Mouse (Mus musculus) midbrain, embryonic 10.5 days (tissue): ENCODE results near the gene Akr7a5. TPM values are rescaled to one million over a fixed set of nuclear protein-coding genes. Genes with fewer than 3 reads are reported as not detected.

Source experiments
- DNase-seq: peaks from one replicate; pipeline ENCODE4 v3.0.0-alpha.2; 2017; ENCODE audit warnings: low spot score
- H3K27ac ChIP-seq: fragments of 300-500 bp; sonication (generic); replicated peaks from 2 replicates; pipeline ENCODE4 v1.5.1; 2016; ENCODE audit warnings: mild to moderate bottlenecking
- H3K27me3 ChIP-seq: fragments of 300-500 bp; sonication (generic); 2 replicates; pipeline ENCODE4 v1.6.1; 2016; ENCODE audit warnings: low read depth, mild to moderate bottlenecking; ENCODE audit not compliant: poor library complexity, severe bottlenecking
- H3K36me3 ChIP-seq: fragments of 300-500 bp; sonication (generic); 2 replicates; pipeline ENCODE4 v1.6.1; 2016; ENCODE audit warnings: mild to moderate bottlenecking, moderate library complexity
- H3K4me1 ChIP-seq: fragments of 300-500 bp; sonication (generic); 2 replicates; pipeline ENCODE4 v1.6.1; 2016
- H3K4me3 ChIP-seq: fragments of 300-500 bp; sonication (generic); 2 replicates; pipeline ENCODE4 v1.5.1; 2016; ENCODE audit warnings: mild to moderate bottlenecking, moderate library complexity
- H3K9me3 ChIP-seq: fragments of 300-500 bp; sonication (generic); replicated peaks from 2 replicates; pipeline ENCODE4 v1.6.1; 2016; ENCODE audit warnings: mild to moderate bottlenecking
- WGBS: fragments of 180-500 bp; shearing (Covaris S2); methylation state at CpG from one replicate; pipeline ENCODE4 v1.1.7; 2016; 5-methylcytosine and 5-hydroxymethylcytosine counted together
- polyA plus RNA-seq: library from polyadenylated mRNA; unstranded; fragments of >200 nt; fragmentation: Nextera tagmentation; extraction: Ambion mirVana; gene quantifications from 2 replicates; pipeline ENCODE4 v1.2.1, GENCODE M21; 2016

Akr7a5 gene
- polyA plus RNA-seq, 1 experiment from 2014 or later, result 103 TPM

DNA sequence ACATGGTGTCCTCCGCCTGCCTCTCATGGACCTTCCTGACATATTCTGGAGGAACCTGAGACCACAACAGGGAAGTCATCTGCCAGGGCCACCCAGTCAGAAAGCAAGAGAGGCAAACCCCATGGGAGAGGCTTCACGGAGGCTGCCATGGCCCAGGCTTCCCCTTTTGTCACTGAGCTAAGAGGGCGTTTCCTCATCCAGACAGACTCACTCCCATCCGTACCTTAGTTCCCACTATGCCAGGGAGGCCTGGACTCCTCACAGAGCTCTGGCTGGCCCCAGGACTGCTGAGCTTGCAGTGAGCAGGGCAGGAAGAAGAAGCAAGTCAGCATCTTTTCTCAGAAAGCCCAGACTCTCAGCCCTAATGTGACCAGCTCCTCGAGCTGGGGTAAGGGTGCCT, 2.6 kb upstream of the Akr7a5 start:
- no peak for DNase-seq
- H3K27me3 ChIP-seq, result peaks cover 30% of the 10 kb centered on the region
- peaks cover 32% of the 10 kb centered on the region for H3K4me1 ChIP-seq
- 79% methylated on average over 5 of the region's 5 CpGs for WGBS
- H3K4me3 ChIP-seq, result no peak overlapping the region
- H3K36me3 ChIP-seq, result 0 out of 2 replicates have a peak, but pooled peaks cover 3% of the 10 kb centered on the region
- no peaks in the 10 kb centered on the region for H3K9me3 ChIP-seq
- no peak overlapping the region for H3K27ac ChIP-seq

DNA sequence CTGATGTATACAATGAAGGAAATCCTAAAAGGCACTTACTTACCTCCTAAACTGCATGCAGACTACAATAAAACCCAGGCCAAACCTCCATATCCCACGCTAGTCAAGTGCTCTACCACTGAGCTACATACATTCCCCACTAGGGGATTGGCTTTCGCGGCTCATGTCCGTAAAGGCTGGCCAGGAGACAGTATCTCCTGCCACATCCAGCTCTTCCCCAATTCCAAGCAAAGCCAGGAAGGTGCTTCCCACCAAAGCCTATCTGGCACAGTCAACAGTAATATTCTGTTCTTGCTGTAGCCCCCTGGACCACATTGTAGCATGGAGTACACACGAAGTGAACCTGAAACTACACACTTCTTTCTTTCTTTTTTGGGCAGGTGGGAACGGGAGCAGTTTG, 893 bp upstream of the Akr7a5 start:
- no peaks in the 10 kb centered on the region for H3K9me3 ChIP-seq
- peaks cover 32% of the 10 kb centered on the region for H3K4me1 ChIP-seq
- WGBS, result 20% methylated on average over 6 of the region's 6 CpGs
- peaks cover 13% of the 10 kb centered on the region for H3K36me3 ChIP-seq
- H3K27ac ChIP-seq, result no peak overlapping the region
- H3K27me3 ChIP-seq, result peaks cover 30% of the 10 kb centered on the region
- no peak for DNase-seq
- H3K4me3 ChIP-seq, result peak overlapping the region; percentile 96

DNA sequence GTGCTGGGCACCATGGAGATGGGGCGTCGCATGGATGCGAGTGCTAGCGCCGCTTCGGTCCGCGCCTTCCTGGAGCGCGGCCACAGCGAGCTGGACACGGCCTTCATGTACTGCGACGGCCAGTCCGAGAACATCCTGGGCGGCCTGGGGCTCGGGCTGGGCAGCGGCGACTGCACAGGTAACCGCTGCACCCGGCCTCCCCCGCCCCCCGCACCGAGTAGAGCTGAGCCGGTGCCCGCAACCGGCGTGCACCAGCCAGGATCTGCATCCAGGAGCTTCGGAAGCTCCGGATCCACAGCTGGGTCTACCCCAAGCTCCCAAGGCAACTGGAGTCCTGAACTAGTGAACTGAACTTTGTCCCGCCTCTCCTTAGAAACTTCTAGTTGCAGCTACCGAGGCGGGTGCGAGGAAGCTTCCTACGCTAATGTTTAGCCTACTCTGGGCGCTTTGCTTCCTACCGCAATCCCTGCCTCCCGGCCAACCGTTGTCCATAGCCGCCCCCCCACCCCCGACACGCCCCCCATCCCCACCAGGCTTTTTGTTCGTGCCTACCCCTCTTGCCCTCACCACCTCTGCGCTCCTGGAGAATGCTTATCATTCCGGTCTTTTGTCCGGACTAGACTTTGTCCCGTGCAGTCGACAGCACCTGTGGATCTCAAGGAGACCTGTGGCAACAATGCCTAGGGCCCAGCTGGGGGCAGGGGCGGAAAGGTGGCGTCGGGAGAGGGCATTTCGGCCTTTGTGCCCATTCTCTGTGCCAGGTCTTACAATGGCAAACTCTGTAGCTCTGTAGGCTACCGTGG, 556 bp downstream of the Akr7a5 start:
- peaks cover 30% of the 10 kb centered on the region for H3K27me3 ChIP-seq
- H3K4me3 ChIP-seq, result peak overlapping the region; percentile 96
- no peak for DNase-seq
- peak overlapping the region; percentile 93 for H3K27ac ChIP-seq
- H3K36me3 ChIP-seq, result peaks cover 24% of the 10 kb centered on the region
- H3K4me1 ChIP-seq, result peaks cover 32% of the 10 kb centered on the region
- H3K9me3 ChIP-seq, result no peaks in the 10 kb centered on the region
- WGBS, result under 1% methylated on average over 53 of the region's 53 CpGs

DNA sequence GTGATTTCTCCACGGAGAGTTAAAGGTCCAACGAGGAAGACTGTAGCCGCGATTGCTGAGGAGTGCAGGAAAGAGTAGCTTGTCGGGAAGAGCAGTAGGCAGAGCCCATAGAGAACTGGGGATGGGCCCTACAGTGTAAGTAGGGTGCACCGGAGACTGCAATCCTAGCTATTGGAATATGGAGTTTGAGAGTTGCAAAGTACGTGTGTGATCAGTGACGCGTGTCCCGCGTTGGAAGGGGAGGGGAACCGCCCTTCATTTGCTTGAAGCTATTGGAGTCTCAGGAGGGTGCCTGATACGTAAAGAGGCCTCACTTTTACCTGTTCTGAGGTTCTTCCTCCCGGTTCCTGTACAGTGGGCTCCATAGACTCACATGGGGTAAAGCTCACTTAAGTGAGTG, 1.2 kb downstream of the Akr7a5 start:
- no peak for DNase-seq
- Histone ChIP-seq H3K4me1 (peaks cover 32% of the 10 kb centered on the region), H3K27me3 (peaks cover 30% of the 10 kb centered on the region), H3K36me3 (peaks cover 29% of the 10 kb centered on the region), H3K9me3 (no peaks in the 10 kb centered on the region), H3K27ac (peak overlapping the region; percentile 93), H3K4me3 (peak overlapping the region; percentile 96)
- WGBS, result 22% methylated on average over 14 of the region's 14 CpGs

DNA sequence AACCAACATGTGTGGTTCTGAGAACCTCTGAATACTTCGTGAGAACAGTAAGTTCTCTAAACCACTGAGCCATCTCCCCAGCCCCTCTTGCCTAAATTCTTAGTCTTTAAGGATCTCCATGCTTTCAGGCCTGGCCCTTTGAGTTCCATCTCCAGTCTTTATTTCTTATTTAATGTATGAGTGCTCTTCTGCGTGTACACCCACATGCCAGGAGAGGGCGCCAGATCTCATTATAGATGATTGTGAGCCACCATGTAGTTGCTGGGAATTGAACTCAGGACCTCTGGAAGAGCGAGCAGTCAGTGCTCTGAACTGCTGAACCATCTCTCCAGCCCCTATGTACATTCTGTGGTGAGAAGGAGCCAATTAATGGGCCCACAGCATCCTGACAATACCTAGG, 2.1 kb downstream of the Akr7a5 start:
- no peak overlapping the region for H3K4me3 ChIP-seq
- H3K4me1 ChIP-seq, result peaks cover 32% of the 10 kb centered on the region
- no peak overlapping the region for H3K27ac ChIP-seq
- WGBS, result 50% methylated on average over 4 of the region's 4 CpGs
- DNase-seq, result peak; percentile 35
- peaks cover 38% of the 10 kb centered on the region for H3K36me3 ChIP-seq
- H3K27me3 ChIP-seq, result peaks cover 30% of the 10 kb centered on the region
- H3K9me3 ChIP-seq, result no peaks in the 10 kb centered on the region

DNA sequence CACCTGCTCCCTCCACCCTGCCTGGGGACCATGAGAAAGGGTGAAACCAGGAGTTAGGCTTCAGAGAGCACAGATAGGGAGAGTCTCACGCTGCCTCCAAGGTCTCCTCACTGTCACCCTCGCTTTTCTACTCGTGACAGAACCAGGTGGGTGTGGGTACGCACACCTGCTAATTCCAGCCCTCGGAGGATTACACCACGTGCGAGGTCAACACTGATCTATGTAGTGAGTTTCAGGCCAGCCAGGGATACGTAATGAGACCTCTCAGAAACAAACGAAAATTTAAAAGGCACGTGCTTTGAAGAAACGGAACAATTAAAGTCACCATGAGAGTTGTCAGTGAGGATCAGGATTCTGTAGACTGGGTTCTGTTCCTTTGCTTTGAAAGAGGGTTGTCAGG, 7.9 kb downstream of the Akr7a5 start:
- no peaks in the 10 kb centered on the region for H3K4me1 ChIP-seq
- DNase-seq, result no peak
- H3K9me3 ChIP-seq, result no peaks in the 10 kb centered on the region
- H3K36me3 ChIP-seq, result peaks cover 59% of the 10 kb centered on the region
- H3K27ac ChIP-seq, result no peak overlapping the region
- H3K27me3 ChIP-seq, result no peaks in the 10 kb centered on the region
- WGBS, result 95% methylated on average over 11 of the region's 11 CpGs
- no peak overlapping the region for H3K4me3 ChIP-seq

DNA sequence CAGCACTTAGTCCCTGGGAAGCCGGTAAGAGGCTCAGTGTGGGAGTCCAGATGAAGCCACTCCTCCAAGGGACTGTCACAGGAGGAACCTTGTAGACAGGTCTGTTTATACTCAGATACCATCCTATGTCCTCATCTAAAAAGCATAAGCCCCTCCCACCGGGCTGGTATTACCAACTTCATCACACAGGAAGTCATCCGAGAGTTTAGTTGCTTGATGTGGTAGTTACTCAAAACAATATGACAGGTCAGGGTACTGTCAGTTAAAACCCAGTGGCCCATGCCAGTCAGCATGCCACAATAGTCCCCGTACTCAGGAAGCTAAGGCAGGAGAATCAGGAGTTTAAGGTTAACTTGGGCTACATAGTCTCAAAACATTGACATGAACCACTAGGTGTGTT, 9.2 kb downstream of the Akr7a5 start:
- Histone ChIP-seq H3K4me3 (no peak overlapping the region), H3K27me3 (no peaks in the 10 kb centered on the region), H3K27ac (no peak overlapping the region), H3K36me3 (peaks cover 48% of the 10 kb centered on the region), H3K9me3 (no peaks in the 10 kb centered on the region), H3K4me1 (no peaks in the 10 kb centered on the region)
- WGBS, result 91% methylated on average over 4 of the region's 4 CpGs
- no peak for DNase-seq

DNA sequence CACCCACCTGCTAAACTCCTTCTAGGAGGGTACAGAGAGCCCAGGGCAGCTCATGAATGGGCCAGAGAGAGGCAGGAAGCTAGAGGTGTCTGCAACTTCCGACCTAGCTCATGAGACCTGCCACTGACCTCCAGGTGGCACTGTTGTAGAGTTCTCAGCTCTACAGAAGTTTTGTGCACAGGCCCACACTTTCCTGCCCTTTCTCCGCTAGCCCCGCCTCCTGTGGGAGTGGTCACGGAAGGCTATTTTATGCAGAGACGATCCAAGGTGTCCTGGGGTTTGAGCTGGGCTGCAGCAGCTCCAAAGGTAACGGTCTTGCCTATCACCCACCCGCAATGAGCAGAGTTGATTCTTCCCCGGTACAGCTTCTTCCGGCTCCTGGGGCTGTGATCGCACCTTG, 20.1 kb downstream of the Akr7a5 start:
- Histone ChIP-seq H3K4me1 (peaks cover 5% of the 10 kb centered on the region; the same call in 1 of the 2 replicates), H3K27ac (0 out of 2 replicates have a peak overlapping the region, but pooled peaks have one; percentile 2), H3K9me3 (no peaks in the 10 kb centered on the region), H3K36me3 (no peaks in the 10 kb centered on the region), H3K27me3 (peaks cover 9% of the 10 kb centered on the region), H3K4me3 (peak overlapping the region; percentile 38)
- 8% methylated on average over 10 of the region's 10 CpGs for WGBS
- DNase-seq, result peak; percentile 76

DNA sequence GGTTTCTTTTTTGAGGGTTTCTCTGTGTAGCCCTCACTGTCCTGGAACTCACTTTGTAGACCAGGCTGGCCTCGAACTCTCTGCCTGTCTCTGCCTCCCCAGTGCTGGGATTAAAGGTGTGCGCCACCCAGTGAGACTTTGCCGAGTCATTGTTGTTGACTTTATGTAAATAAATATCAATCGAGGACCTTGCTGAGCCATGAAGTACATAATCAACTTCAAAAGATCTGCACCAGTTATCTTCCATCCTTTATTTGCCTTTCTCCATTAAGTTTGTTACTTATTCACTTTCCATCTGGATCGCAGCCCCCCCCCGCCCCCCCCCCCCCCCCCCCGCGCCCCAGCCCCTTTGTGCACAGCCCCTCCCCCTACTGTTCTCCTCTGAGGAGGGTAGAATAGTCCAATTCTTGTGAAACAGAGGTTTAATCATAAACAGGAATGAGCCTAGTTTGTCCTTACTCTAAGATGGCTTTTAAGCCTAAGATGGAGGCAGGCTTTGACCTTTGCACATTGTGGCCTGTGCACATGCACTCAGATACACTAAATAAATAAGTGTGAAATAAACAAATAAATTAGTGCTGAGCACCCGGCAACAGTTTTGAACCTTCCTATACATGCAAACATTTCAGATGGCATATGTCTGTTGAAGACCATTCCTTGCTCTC, 24.2 kb downstream of the Akr7a5 start:
- Histone ChIP-seq H3K9me3 (no peaks in the 10 kb centered on the region), H3K27me3 (peaks cover 26% of the 10 kb centered on the region), H3K4me1 (peaks cover 10% of the 10 kb centered on the region; the same call in 1 of the 2 replicates), H3K36me3 (no peaks in the 10 kb centered on the region), H3K4me3 (no peak overlapping the region), H3K27ac (no peak overlapping the region)
- 81% methylated on average over 6 of the region's 9 CpGs for WGBS
- DNase-seq, result no peak

DNA sequence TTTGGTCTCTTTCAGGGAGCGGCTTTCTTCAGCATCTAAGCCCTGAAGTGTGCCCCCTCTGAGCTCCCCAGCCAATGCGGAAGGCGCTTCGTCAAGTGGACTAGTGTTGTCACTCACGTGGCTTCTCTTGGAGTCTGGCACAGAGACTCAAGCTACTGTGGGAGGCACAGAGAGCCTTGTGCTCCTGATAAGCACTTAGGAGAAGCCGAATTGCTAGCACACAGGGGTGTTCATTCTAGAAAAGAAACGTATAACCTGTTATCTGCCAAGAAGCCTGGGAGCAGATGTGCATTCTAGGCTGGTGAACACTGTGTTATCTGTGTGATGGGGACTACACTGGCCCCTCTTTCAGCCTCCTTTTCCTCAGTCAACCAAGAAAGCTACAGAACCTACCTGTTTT, 25.0 kb downstream of the Akr7a5 start:
- Histone ChIP-seq H3K4me3 (no peak overlapping the region), H3K36me3 (no peaks in the 10 kb centered on the region), H3K9me3 (no peaks in the 10 kb centered on the region), H3K27ac (no peak overlapping the region), H3K27me3 (peaks cover 26% of the 10 kb centered on the region), H3K4me1 (peaks cover 10% of the 10 kb centered on the region; the same call in 1 of the 2 replicates)
- 75% methylated on average over 7 of the region's 7 CpGs for WGBS
- DNase-seq, result no peak

DNA sequence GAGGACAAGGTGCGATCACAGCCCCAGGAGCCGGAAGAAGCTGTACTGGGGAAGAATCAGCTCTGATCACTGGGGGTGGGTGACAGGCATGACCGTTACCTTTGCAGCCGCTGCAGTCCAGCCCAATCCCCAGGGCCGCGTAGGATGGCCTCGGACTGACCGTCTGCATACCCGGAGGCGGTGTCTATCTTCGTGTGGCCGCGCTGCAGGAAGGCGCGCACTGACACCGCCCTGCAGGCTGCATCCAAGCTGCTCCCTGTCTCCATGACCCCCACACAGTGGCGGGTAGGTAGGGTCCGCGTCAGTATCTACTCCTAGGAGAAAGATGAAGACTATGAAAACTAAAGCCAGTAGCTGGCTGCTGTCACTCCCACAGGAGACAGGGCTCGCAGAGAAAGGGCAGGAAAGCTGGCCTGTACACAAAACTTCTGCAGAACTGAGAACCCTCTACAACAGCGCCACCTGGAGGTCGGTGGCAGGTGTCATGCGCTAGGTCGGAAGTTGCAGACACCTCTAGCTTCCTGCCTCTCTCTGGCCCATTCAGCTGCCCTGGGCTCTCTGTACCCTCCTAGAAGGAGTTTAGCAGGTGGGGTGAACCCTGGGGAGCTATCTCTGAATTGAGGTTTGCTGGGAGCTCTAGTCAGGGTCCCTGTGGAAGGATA, 26.4 kb downstream of the Akr7a5 start:
- DNase-seq, result peak; percentile 77
- WGBS, result 39% methylated on average over 24 of the region's 24 CpGs
- no peaks in the 10 kb centered on the region for H3K9me3 ChIP-seq
- H3K36me3 ChIP-seq, result no peaks in the 10 kb centered on the region
- peak overlapping the region; percentile 34 for H3K4me3 ChIP-seq
- peaks cover 23% of the 10 kb centered on the region for H3K27me3 ChIP-seq
- peak overlapping the region; percentile 33; the same call in 1 of the 2 replicates for H3K27ac ChIP-seq
- peaks cover 5% of the 10 kb centered on the region; the same call in 1 of the 2 replicates for H3K4me1 ChIP-seq

DNA sequence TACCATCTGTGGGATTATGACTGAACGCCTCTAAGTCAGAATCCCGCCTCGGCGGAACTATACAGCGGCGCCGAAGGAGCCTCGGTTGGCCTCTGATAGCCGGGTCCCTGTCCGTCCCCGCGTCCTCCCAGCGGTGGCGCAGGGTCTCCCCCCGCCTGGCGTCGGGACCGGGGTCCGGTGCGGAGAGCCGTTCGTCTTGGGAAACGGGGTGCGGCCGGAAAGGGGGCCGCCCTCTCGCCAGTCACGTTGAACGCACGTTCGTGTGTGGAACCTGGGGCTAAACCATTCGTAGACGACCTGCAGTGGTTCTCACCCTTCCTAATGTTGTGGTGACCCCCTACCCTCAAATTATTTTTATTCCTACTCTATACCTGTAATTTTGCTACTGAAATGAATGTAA, 27.6 kb downstream of the Akr7a5 start:
- no peak overlapping the region for H3K27ac ChIP-seq
- H3K9me3 ChIP-seq, result no peaks in the 10 kb centered on the region
- peaks cover 17% of the 10 kb centered on the region for H3K27me3 ChIP-seq
- no peak for DNase-seq
- H3K4me3 ChIP-seq, result no peak overlapping the region
- no peaks in the 10 kb centered on the region for H3K36me3 ChIP-seq
- 55% methylated on average over 33 of the region's 33 CpGs for WGBS
- peaks cover 5% of the 10 kb centered on the region; the same call in 1 of the 2 replicates for H3K4me1 ChIP-seq
